Mouse (Mus musculus) myocyte (in vitro differentiated cells): ENCODE measurements at regions not wholly inside any gene's neighbourhood (a gene's known extent, or its start where the extent isn't known, plus 50 kb on each side); places are given as distances from the start of the nearest gene placed in this dataset.
"Not testable (repeated sequence)": the region's sequence is repeated elsewhere in the genome, so short reads cannot be mapped to it uniquely, and the experiment has no call there.

ENCODE experiments used
- H3K27me3 ChIP-seq: one replicate; pipeline ENCODE4 v1.6.1; 2011; ENCODE audit not compliant: control insufficient read depth, insufficient read depth, insufficient read length
- H3K36me3 ChIP-seq: one replicate; pipeline ENCODE4 v1.6.1; 2011; ENCODE audit not compliant: control insufficient read depth, insufficient read depth
- H3K4me2 ChIP-seq: one replicate; pipeline ENCODE4 v1.6.1; 2011; ENCODE audit warnings: low read depth, control low read depth
- H3K4me3 ChIP-seq: one replicate; pipeline ENCODE4 v1.5.1; 2011; ENCODE audit warnings: mild to moderate bottlenecking, control low read depth, moderate library complexity
- H3K79me2 ChIP-seq: one replicate; pipeline ENCODE4 v1.6.1; 2011; ENCODE audit not compliant: control insufficient read depth, insufficient read depth
- H3ac ChIP-seq: one replicate; pipeline ENCODE4 v1.6.1; 2011; ENCODE audit not compliant: control insufficient read depth, insufficient read length
- CEBPB ChIP-seq: IDR thresholded peaks from 2 replicates; pipeline ENCODE4 v1.6.1; 2011; ENCODE audit warnings: mild to moderate bottlenecking, moderate library complexity; ENCODE audit not compliant: poor library complexity, insufficient read depth, severe bottlenecking
- E2F4 ChIP-seq: IDR thresholded peaks from one replicate; pipeline ENCODE4 v1.6.1; 2011; ENCODE audit warnings: mild to moderate bottlenecking, control low read depth, moderate library complexity; ENCODE audit not compliant: insufficient read depth
- MAX ChIP-seq: IDR thresholded peaks from one replicate; pipeline ENCODE4 v1.6.1; 2011; ENCODE audit warnings: low read depth, mild to moderate bottlenecking, control low read depth
- MYOD1 ChIP-seq, 3 experiments: IDR thresholded peaks; one replicate each; pipeline ENCODE4 v1.6.1; 2011; ENCODE audit warnings: control low read depth in 2 of 3, low read depth in 2 of 3, mild to moderate bottlenecking in 2 of 3, moderate library complexity in 1 of 3; ENCODE audit not compliant: insufficient read length in 2 of 3, control insufficient read depth in 1 of 3
- MYOG ChIP-seq, 3 experiments: IDR thresholded peaks; one replicate each; pipeline ENCODE4 v1.6.1; 2011; ENCODE audit warnings: control low read depth in 2 of 3, low read depth in 2 of 3, mild to moderate bottlenecking in 2 of 3; ENCODE audit not compliant: insufficient read length in 2 of 3, control insufficient read depth in 1 of 3, insufficient read depth in 1 of 3
- POLR2A ChIP-seq: IDR thresholded peaks from one replicate; pipeline ENCODE4 v1.6.1; 2011; ENCODE audit warnings: low read depth, mild to moderate bottlenecking, control low read depth, moderate library complexity; ENCODE audit not compliant: insufficient read length
- POLR2AphosphoS2 ChIP-seq: IDR thresholded peaks from one replicate; pipeline ENCODE4 v1.6.1; 2011; ENCODE audit warnings: low read depth, control low read depth; ENCODE audit not compliant: insufficient read length
- REST ChIP-seq: IDR thresholded peaks from one replicate; pipeline ENCODE4 v1.6.1; 2011; ENCODE audit warnings: mild to moderate bottlenecking, control low read depth, moderate library complexity; ENCODE audit not compliant: insufficient read depth, insufficient read length
- SRF ChIP-seq: IDR thresholded peaks from one replicate; pipeline ENCODE4 v1.6.1; 2011; ENCODE audit warnings: low read depth; ENCODE audit not compliant: control insufficient read depth, insufficient read length
- TCF12 ChIP-seq: IDR thresholded peaks from one replicate; pipeline ENCODE4 v1.6.1; 2011; ENCODE audit warnings: mild to moderate bottlenecking, control low read depth; ENCODE audit not compliant: poor library complexity, insufficient read depth, severe bottlenecking
- TCF3 ChIP-seq: IDR thresholded peaks from one replicate; pipeline ENCODE4 v1.6.1; 2011; ENCODE audit warnings: low read depth, control low read depth; ENCODE audit not compliant: insufficient read length
- USF1 ChIP-seq: IDR thresholded peaks from one replicate; pipeline ENCODE4 v1.6.1; 2011; ENCODE audit warnings: low read depth, mild to moderate bottlenecking, control low read depth, moderate library complexity

GRCm38 (mm10) chr19:27123334-27123733 lies 93.0 kb upstream of the Vldlr start:
- no peak overlapping the region for H3K4me3 ChIP-seq
- H3ac ChIP-seq, result no peak overlapping the region
- TF ChIP-seq MYOD1 (IDR thresholded peaks at IDR 0.05; ENCODE audit: control insufficient read depth in 1 of 3, insufficient read length in 2 of 3, low read depth in 2 of 3) (no peak), MAX (no peak), SRF (no peak), CEBPB (no peak), MYOG (IDR thresholded peaks at IDR 0.05; ENCODE audit: control insufficient read depth in 1 of 3, insufficient read depth in 1 of 3, insufficient read length in 2 of 3, low read depth in 2 of 3) (no peak), USF1 (no peak), E2F4 (no peak), TCF3 (no peak), REST (no peak), TCF12 (no peak), POLR2A (no peak), POLR2AphosphoS2 (no peak)
- H3K4me2 ChIP-seq, result no peak overlapping the region
- no peaks in the 10 kb centered on the region for H3K36me3 ChIP-seq
- no peaks in the 10 kb centered on the region for H3K27me3 ChIP-seq
- no peaks in the 10 kb centered on the region for H3K79me2 ChIP-seq

GRCm38 (mm10) chr19:27123806-27124469 lies 92.3 kb upstream of the Vldlr start:
- Histone ChIP-seq H3K79me2 (no peaks in the 10 kb centered on the region), H3K4me3 (no peak overlapping the region), H3K27me3 (no peaks in the 10 kb centered on the region), H3K4me2 (no peak overlapping the region), H3ac (no peak overlapping the region), H3K36me3 (no peaks in the 10 kb centered on the region)
- no peak for TF ChIP-seq REST

- H3ac ChIP-seq, H3K4me2 ChIP-seq, H3K4me3 ChIP-seq, H3K27me3 ChIP-seq, H3K36me3 ChIP-seq, H3K79me2 ChIP-seq: not testable (repeated sequence)
These were observed 87.8 kb upstream of the Vldlr start for GRCm38 (mm10) chr19:27128501-27128900.

GRCm38 (mm10) chr19:27134360-27134759 lies 81.9 kb upstream of the Vldlr start:
- TF ChIP-seq POLR2A, result no peak
- TF ChIP-seq TCF3, result no peak
- TF ChIP-seq REST, result no peak
- no peak for TF ChIP-seq E2F4
- TF ChIP-seq POLR2AphosphoS2, result no peak
- no peak for TF ChIP-seq MYOD1 (IDR thresholded peaks at IDR 0.05; ENCODE audit: control insufficient read depth in 1 of 3, insufficient read length in 2 of 3, low read depth in 2 of 3)
- H3K79me2 ChIP-seq, result no peaks in the 10 kb centered on the region
- H3K4me3 ChIP-seq, result no peak overlapping the region
- no peak overlapping the region for H3K4me2 ChIP-seq
- H3K27me3 ChIP-seq, result no peaks in the 10 kb centered on the region
- no peak overlapping the region for H3ac ChIP-seq
- H3K36me3 ChIP-seq, result no peaks in the 10 kb centered on the region

GRCm38 (mm10) chr19:27140892-27141291 lies 75.4 kb upstream of the Vldlr start:
- H3K4me2 ChIP-seq, result no peak overlapping the region
- no peaks in the 10 kb centered on the region for H3K79me2 ChIP-seq
- H3K27me3 ChIP-seq, result no peaks in the 10 kb centered on the region
- H3K36me3 ChIP-seq, result no peaks in the 10 kb centered on the region
- H3K4me3 ChIP-seq, result no peak overlapping the region
- TF ChIP-seq TCF12 (no peak), MAX (no peak), POLR2A (no peak), MYOG (IDR thresholded peaks at IDR 0.05; ENCODE audit: control insufficient read depth in 1 of 3, insufficient read depth in 1 of 3, insufficient read length in 2 of 3, low read depth in 2 of 3) (no peak), REST (no peak), E2F4 (no peak), TCF3 (no peak), CEBPB (no peak), MYOD1 (IDR thresholded peaks at IDR 0.05; ENCODE audit: control insufficient read depth in 1 of 3, insufficient read length in 2 of 3, low read depth in 2 of 3) (no peak)
- no peak overlapping the region for H3ac ChIP-seq

- Histone ChIP-seq H3K4me3 (no peak overlapping the region), H3ac (no peak overlapping the region), H3K4me2 (no peak overlapping the region), H3K36me3 (no peaks in the 10 kb centered on the region), H3K27me3 (no peaks in the 10 kb centered on the region), H3K79me2 (no peaks in the 10 kb centered on the region)
- TF ChIP-seq POLR2AphosphoS2 (no peak), E2F4 (no peak), REST (no peak), MYOD1 (IDR thresholded peaks at IDR 0.05; ENCODE audit: control insufficient read depth in 1 of 3, insufficient read length in 2 of 3, low read depth in 2 of 3) (no peak), USF1 (no peak), POLR2A (no peak), SRF (no peak), MYOG (IDR thresholded peaks at IDR 0.05; ENCODE audit: control insufficient read depth in 1 of 3, insufficient read depth in 1 of 3, insufficient read length in 2 of 3, low read depth in 2 of 3) (no peak), CEBPB (no peak), TCF3 (no peak), TCF12 (no peak), MAX (no peak)
These were observed 74.1 kb upstream of the Vldlr start for GRCm38 (mm10) chr19:27142181-27142580.
